Mouse (Mus musculus) CH12.LX (cell line): ENCODE measurements at regions not wholly inside any gene's neighbourhood (a gene's known extent, or its start where the extent isn't known, plus 50 kb on each side); places are given as distances from the start of the nearest gene placed in this dataset.

Source experiments
- CHD2 ChIP-seq: IDR thresholded peaks from 2 replicates; pipeline ENCODE4 v1.6.1; 2011; ENCODE audit warnings: low read length, improper control_type of control experiment
- CTCF ChIP-seq, 2 experiments: IDR thresholded peaks in 1 of 2; conservative IDR thresholded peaks in 1 of 2; 2 replicates each; pipeline ENCODE4 v1.5.1; 2011 to 2012; ENCODE audit warnings: low read depth in 2 of 2, low read length in 2 of 2, improper control_type of control experiment in 1 of 2, inconsistent platforms in 1 of 2, mild to moderate bottlenecking in 1 of 2, moderate library complexity in 1 of 2
- EP300 ChIP-seq: IDR thresholded peaks from 2 replicates; pipeline ENCODE4 v1.6.1; 2011; ENCODE audit warnings: low read length, improper control_type of control experiment
- ETS1 ChIP-seq: conservative IDR thresholded peaks from 2 replicates; pipeline ENCODE4 v1.6.1; 2012; ENCODE audit warnings: low read depth, mild to moderate bottlenecking, inconsistent platforms, low read length, improper control_type of control experiment, moderate library complexity
- GABPA ChIP-seq: IDR thresholded peaks from 2 replicates; pipeline ENCODE4 v1.6.1; 2012; ENCODE audit warnings: low read depth, low read length, improper control_type of control experiment, inconsistent platforms; ENCODE audit not compliant: insufficient replicate concordance
- MAX ChIP-seq: IDR thresholded peaks from 2 replicates; pipeline ENCODE4 v1.6.1; 2011; ENCODE audit warnings: low read length, improper control_type of control experiment
- MEF2A ChIP-seq: IDR thresholded peaks from 2 replicates; pipeline ENCODE4 v1.6.1; 2014; ENCODE audit warnings: low read depth, mild to moderate bottlenecking, inconsistent platforms, low read length, improper control_type of control experiment, borderline replicate concordance
- MXI1 ChIP-seq: IDR thresholded peaks from 2 replicates; pipeline ENCODE4 v1.6.1; 2011; ENCODE audit warnings: mild to moderate bottlenecking, low read depth, low read length, improper control_type of control experiment
- PAX5 ChIP-seq: IDR thresholded peaks from 2 replicates; pipeline ENCODE4 v1.6.1; 2012; ENCODE audit warnings: low read length, inconsistent platforms, mixed read lengths
- SIN3A ChIP-seq: IDR thresholded peaks from 2 replicates; pipeline ENCODE4 v1.6.1; 2012; ENCODE audit warnings: low read length, improper control_type of control experiment, inconsistent platforms
- SMC3 ChIP-seq: IDR thresholded peaks from 2 replicates; pipeline ENCODE4 v1.6.1; 2011; ENCODE audit warnings: low read depth, low read length, improper control_type of control experiment
- TCF12 ChIP-seq: IDR thresholded peaks from 2 replicates; pipeline ENCODE4 v1.6.1; 2014; ENCODE audit warnings: low read depth, mild to moderate bottlenecking, inconsistent platforms, low read length, improper control_type of control experiment
- ZMIZ1 ChIP-seq: IDR thresholded peaks from 2 replicates; pipeline ENCODE4 v1.6.1; 2012; ENCODE audit warnings: low read depth, mild to moderate bottlenecking, inconsistent platforms, low read length, improper control_type of control experiment
- ZNF384 ChIP-seq: IDR thresholded peaks from 2 replicates; pipeline ENCODE4 v1.6.1; 2012; ENCODE audit warnings: low read depth, low read length, improper control_type of control experiment, inconsistent platforms

DNA sequence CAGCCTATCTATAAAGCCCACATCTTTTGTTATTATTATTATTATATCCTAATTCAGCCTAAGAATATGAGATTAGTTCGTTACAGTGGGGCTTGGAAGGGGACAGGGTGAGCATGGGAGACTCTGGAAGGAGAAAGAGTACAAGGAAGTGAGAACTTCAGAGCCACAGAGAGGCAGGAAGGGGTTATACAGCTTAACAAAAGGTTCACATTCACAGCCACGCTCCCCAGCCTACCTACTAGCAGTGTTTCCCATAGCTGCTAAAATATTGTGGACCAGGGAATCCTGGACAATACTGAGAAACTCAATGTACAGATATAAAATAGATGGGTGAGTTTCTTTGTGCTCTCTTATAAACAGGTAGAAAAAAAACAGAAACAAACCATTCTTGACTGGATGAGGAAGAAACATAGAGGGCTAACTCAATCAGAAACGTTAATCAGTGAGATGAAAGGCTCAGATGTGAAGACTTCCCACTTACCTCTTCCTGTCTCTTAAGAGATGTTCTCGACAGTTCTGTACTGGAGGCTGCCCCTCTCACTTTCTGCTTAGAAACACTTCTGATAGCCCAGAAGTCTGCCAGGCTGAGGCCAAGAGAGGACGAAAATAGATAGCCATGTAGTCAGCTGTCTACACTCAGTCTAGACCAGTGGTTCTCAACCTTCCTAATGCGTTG lies 61.7 kb upstream of the Kcna3 start:
- no peak for TF ChIP-seq CHD2
- TF ChIP-seq CTCF (conservative IDR thresholded peaks at IDR 0.05 in 1 of 2, IDR thresholded peaks at IDR 0.05 in 1 of 2; ENCODE audit: low read depth in 2 of 2, low read length in 2 of 2) = no peak
- TF ChIP-seq PAX5 = no peak
- no peak for TF ChIP-seq MEF2A
- no peak for TF ChIP-seq SIN3A
- no peak for TF ChIP-seq SMC3
- TF ChIP-seq EP300 = no peak
- no peak for TF ChIP-seq MAX
- no peak for TF ChIP-seq TCF12
- no peak for TF ChIP-seq ZMIZ1
- TF ChIP-seq ETS1 = no peak
- TF ChIP-seq ZNF384 = no peak
- TF ChIP-seq GABPA = no peak
- TF ChIP-seq MXI1 = no peak
